Mouse (Mus musculus) ES-CJ7 (cell line): ENCODE results near the gene Megf8.
"Not testable (repeated sequence)": the region's sequence is repeated elsewhere in the genome, so short reads cannot be mapped to it uniquely, and the experiment has no call there.

Experiments used
- DNase-seq: peaks from one replicate; pipeline ENCODE4 v3.0.0; 2011; ENCODE audit warnings: low read depth, low spot score

Gene Megf8

DNA sequence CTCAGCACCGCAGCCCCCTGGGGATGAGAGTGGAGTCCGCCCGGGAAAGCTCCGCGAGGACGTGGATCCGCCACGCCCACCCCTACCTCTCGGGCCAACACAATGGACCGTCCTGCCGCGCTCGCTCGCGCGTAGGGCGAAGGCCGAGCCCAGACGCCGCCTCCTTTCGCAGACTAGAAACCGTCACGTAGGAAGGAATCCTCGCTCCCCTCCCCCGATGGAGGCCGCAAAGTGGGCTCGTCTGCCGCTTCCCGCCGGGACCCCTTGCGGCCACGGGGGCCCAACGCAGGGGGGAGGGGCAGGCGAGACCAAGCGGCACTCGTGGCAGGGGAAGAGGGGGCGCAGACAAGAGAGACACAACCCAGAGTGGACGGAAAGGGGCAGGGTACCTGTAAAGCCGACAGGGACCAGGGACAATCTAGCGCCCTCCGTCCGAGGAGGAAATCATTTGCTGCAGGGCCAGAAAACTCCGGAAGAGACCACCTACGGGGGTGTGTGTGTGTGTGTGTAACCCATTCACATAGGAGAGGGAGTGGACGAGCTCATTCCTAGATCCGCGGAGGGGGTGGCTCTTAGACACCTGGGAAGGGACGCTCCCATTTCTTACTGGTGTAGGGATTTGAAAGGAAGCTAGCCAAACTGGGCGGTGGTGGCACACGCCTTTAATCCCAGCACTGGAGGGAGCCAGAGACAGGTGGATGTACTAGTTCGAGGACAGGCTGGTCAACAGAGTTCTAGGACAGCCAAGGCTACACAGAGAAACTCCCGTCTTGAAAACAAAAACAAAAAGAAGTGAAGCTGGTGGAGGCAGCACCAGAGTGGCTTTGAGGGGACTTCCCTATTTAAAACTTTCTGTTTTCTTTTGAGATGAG is 19.3 kb upstream of the Megf8 start, which contains the start of gene Pafah1b3:
Pafah1b3 (minus strand) TSS at position 533 of the 872 bp plus-strand sequence.
- DNase-seq: peak; percentile 100

DNA sequence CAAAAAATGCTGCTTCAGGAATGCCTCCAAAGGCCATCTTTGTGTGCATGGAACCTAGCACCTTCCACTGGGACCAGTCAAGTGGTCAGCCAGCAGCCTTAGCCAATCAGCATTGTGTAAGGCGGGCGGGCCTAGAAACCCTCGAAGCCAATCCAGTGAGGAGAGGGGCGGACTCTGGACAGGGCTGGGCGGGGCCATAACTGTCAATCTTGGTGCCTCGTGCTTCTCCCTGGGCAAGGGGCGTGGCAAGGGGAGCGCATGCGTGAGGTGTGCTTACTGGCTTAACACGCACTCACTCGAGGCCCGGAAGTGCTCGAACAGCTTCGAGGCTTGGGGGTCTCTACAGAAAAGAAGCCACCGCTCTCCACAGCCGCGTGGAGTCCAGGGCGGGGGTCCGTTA is 15.9 kb upstream of the Megf8 start, which contains the start of gene Prr19:
Prr19 (plus strand) TSS at position 349 of the 400 bp plus-strand sequence.
- peak; percentile 96 for DNase-seq

DNA sequence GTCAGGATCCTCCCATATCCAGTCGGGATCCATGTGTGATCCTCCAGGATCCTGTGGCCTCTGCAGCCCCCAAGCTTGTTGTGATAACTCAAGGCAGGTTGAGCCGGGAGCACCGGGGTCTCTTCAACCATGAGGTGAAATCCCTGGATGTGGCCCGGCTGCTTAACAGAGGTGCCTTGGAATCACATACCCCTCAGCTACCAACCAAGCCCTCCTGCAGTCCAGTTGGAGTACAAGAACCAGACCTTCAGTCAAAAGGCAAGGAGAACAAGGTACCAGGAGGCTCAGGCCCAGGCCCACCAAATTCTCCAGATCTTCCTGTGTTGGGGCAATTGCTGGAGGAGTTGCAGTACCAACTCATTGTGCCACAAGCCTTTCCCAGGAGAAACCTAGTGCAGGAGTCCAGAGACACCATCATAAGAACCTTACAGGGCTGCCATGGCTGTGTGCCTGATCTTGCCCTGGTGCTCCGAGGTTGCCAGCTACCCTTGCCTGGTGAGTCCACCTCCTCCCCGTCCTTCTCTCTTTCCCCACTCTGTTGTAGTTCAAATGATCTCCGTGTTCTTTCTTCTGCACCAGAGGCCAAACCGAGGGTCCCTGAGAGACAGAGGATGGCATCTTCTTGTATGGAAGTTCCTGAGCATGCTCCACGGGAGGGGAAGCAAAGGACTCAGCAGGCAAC is 13.8 kb upstream of the Megf8 start:
- no peak for DNase-seq

DNA sequence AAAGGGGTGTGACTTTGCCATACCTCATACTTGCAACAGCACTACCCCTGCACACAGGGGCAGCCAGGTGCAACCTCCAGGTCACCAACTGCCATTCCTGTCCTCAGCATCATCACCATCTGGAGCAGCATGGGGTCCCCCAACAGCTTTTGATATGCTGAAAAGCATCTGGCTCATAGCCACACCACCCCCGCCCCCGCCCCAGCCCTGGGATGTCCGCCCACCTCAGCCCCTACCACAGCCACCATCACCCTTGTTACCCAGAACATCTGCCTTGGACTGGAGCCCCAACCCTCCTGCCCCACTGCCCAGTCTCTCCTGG is 13.3 kb upstream of the Megf8 start:
- DNase-seq: peak; percentile 83

- no peak for DNase-seq
Measured at GRCm38 (mm10) chr7:25305481-25305880, 11.5 kb upstream of the Megf8 start.

DNA sequence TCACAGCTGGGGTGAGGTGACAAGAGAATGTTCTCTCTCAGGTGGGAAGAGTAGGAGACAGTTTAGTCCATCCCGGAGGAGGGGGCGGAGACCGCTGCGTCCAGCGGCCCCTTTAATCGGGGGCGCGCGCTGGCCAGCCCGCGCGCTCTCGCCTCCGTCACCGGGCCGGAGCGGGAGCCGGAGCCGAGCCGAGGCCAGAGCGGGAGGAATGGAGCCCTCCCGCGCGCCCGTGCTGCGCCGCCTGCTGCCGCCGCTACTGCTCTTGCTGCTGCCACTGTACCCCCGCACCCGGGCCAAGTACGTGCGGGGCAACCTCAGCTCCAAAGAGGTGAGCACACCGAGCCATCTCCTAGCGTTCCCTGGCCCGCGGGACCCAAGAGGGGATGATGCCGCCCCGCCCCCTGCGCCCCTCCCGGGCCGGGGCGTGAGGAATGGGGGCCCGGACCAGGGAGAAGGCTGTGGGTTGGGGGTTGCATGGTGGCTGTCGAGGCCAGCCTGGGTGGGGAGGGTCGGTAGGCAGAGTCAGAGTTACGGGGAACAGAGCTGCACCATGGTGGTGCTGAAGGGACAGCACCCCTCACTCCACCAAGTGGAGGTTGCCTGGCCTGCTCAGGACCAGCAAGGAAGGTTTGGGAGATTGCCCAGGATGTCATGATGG is 10.9 kb upstream of the Megf8 start, which contains the start of gene Tmem145:
Tmem145 (plus strand) TSS at position 151 of the 658 bp plus-strand sequence.
- peak; percentile 75 for DNase-seq

- DNase-seq: no peak
Measured at GRCm38 (mm10) chr7:25306614-25306996, 10.4 kb upstream of the Megf8 start.

DNA sequence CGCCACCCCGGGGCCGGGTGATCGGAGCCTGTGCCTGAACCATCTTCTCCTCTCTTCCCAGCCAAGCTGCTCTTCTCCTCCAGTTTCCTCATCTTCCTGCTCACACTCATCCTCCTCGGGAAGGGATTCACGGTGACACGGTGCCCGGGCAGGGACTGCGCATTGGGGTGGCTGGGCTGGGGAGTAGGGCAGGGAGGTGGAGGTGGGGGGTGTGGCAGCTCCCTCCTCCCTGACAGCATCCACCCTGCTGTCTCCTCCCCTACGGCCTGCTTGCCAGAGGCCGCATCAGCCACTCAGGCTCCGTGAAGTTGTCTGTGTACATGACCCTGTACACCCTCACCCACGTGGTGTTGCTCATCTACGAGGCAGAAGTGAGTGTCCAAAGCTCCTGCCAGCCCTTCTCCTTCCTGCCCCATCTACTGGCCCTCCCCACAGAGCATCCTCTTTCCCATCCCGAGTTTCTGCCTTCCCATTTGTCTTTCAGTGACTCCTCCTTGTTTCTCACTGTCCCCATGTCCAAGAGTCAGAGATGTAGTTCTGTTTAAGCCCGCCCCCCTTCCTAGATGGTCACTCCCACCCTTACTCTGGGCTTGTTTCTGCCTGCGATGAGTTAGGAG is 8.2 kb upstream of the Megf8 start:
- DNase-seq: no peak

DNA sequence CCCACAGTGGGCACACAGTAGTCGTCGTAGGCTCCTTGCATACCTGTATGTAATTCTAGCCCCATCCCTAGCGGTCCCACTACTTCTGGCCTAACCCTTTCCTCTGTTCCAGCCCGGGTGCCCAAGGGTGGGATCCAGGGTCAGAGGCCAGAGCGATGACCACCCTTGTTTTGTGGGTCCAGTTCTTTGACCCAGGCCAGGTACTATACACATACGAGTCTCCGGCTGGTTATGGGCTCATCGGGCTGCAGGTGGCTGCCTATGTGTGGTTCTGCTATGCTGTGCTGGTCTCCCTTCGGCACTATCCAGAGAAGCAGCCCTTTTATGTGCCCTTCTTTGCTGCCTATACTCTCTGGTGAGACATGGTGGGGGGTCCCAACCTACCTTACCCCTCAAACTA is 7.5 kb upstream of the Megf8 start:
- DNase-seq: no peak

GRCm38 (mm10) chr7:25311193-25311592 is 5.8 kb upstream of the Megf8 start:
- no peak for DNase-seq

- DNase-seq: no peak
Measured at GRCm38 (mm10) chr7:25313325-25313724, 3.6 kb upstream of the Megf8 start.

GRCm38 (mm10) chr7:25314606-25315305 is 2.2 kb upstream of the Megf8 start:
- DNase-seq: peak; percentile 61

GRCm38 (mm10) chr7:25315306-25316041 is 1.5 kb upstream of the Megf8 start:
- peak; percentile 39 for DNase-seq

DNA sequence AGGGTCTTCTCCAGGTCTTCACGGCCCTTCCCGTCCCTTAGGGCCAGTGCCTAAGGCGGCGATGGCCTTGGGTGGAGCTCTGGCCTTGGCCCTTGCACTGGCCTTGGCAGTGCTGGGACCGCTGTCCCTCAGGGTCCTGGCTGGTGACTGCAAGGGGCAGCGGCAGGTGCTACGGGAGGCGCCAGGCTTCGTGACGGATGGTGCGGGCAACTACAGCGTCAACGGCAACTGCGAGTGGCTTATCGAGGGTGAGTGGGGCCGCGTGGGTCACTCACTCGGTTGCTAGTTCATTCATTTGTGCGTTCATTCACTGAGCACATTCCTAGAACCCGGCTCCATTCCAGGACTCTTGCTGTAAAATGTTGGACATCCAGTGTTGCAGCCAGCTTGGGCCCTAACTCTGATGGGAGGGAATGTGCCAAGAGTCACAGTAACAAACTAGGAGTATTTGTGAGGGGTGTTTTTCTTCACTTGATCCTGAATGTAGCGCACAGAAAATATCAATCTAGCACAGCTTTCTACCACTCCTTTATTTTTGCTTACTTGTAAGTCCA is 559 bp downstream of the Megf8 start:
- DNase-seq: no peak

DNA sequence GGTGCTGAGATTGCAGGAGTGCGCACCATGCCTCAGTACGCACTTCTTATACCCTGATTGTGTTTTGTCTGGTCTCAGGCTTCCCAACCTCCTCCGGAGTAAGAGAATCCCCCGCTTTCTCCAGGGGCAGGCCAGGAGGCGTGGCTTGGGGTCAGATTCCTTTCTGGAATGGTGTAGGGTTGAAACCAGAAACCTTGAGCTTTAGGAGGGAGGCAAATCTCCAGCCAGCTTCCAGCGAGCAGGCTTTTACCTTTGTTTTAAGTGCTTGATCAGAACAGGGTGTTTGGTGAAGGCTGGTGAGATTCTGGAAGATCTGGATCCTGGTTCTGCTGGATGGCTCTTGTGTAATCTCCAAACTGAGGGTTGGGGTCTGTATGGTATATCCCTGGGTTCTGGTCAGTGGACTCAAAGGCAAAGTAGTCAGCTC is 5.1 kb downstream of the Megf8 start:
- DNase-seq: peak; percentile 89

DNA sequence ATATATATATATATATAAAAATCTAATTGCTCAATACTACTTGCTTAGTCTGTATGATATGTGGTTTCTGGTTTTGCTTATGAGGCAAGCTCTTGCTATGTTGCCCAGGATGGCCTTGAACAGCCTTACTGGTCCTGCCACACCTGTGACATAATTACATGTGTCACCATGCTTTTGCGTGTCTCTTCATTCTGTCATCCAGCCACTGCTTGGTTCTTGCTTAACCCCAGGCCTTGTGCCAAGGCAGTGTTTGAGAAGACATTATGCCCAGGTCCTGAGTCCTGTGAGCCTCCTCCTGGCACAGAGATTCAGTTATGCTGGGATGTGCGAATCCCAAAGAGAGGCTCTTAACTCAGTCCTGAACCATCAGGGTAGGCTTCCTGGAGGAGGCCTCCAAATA is 6.3 kb downstream of the Megf8 start:
- no peak for DNase-seq

DNA sequence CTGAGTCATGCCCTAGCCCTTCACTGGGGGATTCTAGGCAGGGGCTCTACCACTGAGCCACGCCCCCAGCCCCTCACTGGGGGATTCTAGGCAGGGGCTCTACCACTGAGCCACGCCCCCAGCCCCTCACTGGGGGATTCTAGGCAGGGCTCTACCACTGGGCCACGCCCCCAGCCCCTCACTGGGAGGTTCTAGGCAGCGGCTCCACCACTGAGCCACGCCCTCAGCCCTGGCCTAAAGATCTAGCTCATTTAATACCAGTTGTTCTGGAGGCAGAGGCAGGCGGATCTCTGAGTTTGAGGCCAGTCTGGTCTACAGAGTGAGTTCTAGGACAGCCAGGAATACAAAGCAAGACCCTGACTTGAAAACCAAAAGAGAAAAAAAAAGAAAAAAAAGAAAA is 8.5 kb downstream of the Megf8 start:
- not testable (repeated sequence) for DNase-seq

DNA sequence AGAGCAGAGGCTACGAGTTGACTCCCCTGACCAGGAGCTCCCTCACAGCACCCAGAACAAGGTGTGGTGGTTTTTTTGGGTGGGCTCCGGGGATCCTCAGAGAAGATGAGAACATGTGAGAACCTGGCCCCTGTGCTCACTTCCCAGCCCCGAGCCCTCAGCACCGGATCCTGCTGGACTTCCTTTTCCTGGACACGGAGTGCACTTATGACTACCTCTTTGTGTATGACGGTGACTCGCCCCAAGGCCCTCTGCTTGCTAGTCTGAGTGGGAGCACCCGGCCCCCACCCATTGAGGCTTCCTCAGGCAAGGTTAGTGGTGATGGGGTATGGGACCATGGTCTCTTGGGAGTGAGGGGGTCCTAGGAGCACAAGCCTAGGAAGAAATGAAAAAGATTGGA is 9.3 kb downstream of the Megf8 start:
- no peak for DNase-seq

DNA sequence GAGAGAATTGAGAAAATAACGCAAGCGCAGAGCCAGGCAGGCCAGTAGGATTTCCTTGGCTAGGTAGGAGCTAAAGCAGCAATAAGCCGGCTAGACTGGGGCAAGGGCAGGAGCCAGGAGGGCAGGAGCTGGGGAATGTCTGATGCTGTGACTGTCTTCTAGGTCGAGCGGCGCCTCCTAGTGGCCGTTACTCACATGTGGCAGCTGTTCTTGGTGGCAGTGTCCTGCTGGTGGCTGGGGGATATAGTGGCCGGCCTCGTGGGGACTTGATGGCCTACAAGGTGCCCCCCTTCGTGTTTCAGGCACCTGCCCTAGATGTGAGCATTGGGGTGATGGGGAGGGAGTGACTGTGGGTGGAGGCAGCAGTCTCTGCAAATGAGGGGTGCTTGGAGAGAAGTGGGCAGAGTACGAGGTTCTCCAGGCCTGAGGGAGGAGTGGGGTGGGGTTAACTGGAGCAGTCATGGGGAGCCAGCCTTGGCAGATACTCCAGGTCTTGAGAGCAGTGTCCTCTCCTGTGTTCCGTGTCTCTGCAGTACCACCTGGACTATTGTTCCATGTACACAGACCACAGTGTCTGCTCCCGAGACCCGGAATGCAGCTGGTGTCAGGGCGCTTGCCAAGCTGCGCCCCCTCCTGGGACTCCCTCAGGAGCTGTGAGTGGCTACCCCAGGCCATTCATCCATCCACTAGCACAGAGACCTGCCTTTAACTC is 16.8 kb downstream of the Megf8 start:
- DNase-seq: peak; percentile 86

DNA sequence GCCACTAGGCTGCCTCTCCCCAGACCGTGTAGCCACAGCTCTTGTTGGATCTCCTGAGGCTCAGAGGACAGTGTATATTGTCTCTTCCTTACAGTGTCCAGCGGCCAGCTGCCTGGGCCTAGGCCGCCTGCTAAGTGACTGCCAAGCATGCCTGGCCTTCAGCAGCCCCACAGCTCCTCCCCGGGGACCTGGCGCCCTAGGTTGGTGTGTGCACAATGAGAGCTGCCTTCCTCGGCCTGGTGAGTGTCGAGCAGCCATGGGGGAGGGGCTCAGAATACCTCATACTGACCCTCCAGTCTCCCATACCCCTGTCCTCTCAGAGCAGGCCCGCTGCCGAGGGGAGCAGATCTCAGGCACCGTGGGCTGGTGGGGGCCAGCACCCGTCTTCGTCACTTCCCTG is 17.5 kb downstream of the Megf8 start:
- no peak for DNase-seq
